In the genomic region with DNA sequence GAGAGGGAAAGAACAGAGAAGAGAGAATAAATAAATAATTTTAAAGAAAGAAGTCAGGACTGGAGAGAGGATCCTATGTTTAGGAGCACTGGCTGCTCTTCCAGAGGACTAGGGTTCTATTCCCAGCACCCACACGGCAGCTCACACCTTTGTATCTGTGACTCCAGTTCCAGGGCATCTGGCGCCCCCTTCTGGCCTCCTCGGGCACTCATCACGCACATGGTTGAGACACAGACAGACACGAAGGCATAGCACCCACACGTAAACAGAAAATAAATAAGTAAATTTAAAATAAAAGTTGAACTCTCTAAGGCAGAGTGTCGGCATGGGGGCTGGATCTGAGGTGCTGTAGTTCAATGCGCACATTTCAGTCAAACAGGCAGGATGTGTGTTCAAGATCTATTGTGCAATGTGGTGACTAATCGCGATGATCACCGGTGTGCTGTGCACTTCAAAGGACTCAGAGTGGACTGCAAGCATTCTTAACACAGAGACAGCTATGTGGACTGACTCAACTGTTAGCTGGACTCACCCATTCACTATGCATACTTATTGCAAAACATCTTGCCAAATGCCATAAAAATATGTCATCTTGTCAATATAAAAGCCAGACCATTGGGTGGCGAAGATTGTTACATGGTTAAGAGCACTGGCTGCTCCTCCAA, we compare ENCODE assay signal across 9 mouse cellular contexts. TPM values are rescaled to one million over a fixed set of nuclear protein-coding genes. Genes with fewer than 3 reads are reported as not detected.
DNase-seq lines count a peak whose midpoint lies in the region; ATAC-seq and TF ChIP-seq lines count a peak whose summit lies in the region.
"Had no signal": no experiment of that assay in that cellular context is flagged by ENCODE, and none has a peak within 500 bp of the region (broad histone marks: within the 10 kb centered on the region; RNA-seq: fewer than 3 reads in every experiment).

No protein-coding gene starts in this region.

- TF ChIP-seq CTCF in brain, embryonic 14.5 days (IDR thresholded peaks at IDR 0.05; ENCODE audit: borderline replicate concordance, extremely low read depth, insufficient read depth, insufficient read length) = peak; percentile 15; the same call in 1 of the 2 replicates

- H3K9me3 ChIP-seq in lung, embryonic 16.5 days (ENCODE audit: control insufficient read depth, low read length) = no peaks in the 10 kb centered on the region
- no peaks in the 10 kb centered on the region for H3K9me3 ChIP-seq in heart, embryonic 10.5 days

- H3K4me2 ChIP-seq in lung, embryonic 16.5 days (ENCODE audit: low read depth, low read length) = no peak overlapping the region

- H3K27me3 ChIP-seq in lung, embryonic 16.5 days (ENCODE audit: control insufficient read depth, insufficient read depth, low read depth, low read length) = no peaks in the 10 kb centered on the region
- H3K27me3 ChIP-seq in heart, embryonic 10.5 days (ENCODE audit: insufficient read depth, poor library complexity, severe bottlenecking) = no peaks in the 10 kb centered on the region

- H3K27ac ChIP-seq in lung, embryonic 16.5 days (ENCODE audit: low read length) = no peak overlapping the region
- no peak overlapping the region for H3K27ac ChIP-seq in heart, embryonic 10.5 days

- H3K4me3 ChIP-seq in lung, embryonic 16.5 days (ENCODE audit: low read length) = no peak overlapping the region
- no peak overlapping the region for H3K4me3 ChIP-seq in heart, embryonic 10.5 days

- TF ChIP-seq POLR2A in brain, embryonic 14.5 days (IDR thresholded peaks at IDR 0.05; ENCODE audit: borderline replicate concordance, extremely low read depth, insufficient read depth, insufficient read length, poor library complexity, severe bottlenecking) = no peak

- 0 out of 2 replicates have a peak, but pooled peaks have one; percentile 8 for ATAC-seq in lung, embryonic 16.5 days (ENCODE audit: low read depth)
- ATAC-seq: midbrain, embryonic 16.5 days had no signal

- 0 out of 2 replicates have a peak, but pooled peaks cover 6% of the 10 kb centered on the region for H3K4me1 ChIP-seq in lung, embryonic 16.5 days (replicated peaks; ENCODE audit: control insufficient read depth, insufficient read depth, low read length)
- H3K4me1 ChIP-seq in heart, embryonic 10.5 days = 0 out of 2 replicates have a peak, but pooled peaks cover 4% of the 10 kb centered on the region

- H3K9ac ChIP-seq in lung, embryonic 16.5 days (ENCODE audit: low read length) = no peak overlapping the region

- WGBS in lung, embryonic 16.5 days = 75% methylated on average over 12 of the region's 12 CpGs
- WGBS in heart, embryonic 10.5 days = 89% methylated on average over 12 of the region's 12 CpGs

- intact Hi-C loops in left cerebral cortex, postnatal 14 days (cut with DNase I) = loop anchor here (10.0 kb wide), 3 partner anchors 123 to 367 kb away; partner anchors contain the start of genes Amdhd1, Ccdc38 and Cdk17
- intact Hi-C loops in left cerebral cortex, postnatal 4 days (cut with DNase I) = no loop called here

- H3K36me3 ChIP-seq in lung, embryonic 16.5 days (ENCODE audit: control insufficient read depth, insufficient read depth, low read length) = no peaks in the 10 kb centered on the region
- H3K36me3 ChIP-seq in heart, embryonic 10.5 days = no peaks in the 10 kb centered on the region

- DNase-seq in 3134 (ENCODE audit: extremely low read depth, insufficient read length, low spot score) (peak; percentile 82), 416B (ENCODE audit: low read depth) (peak; percentile 99)
- DNase-seq in brain, embryonic 14.5 days (ENCODE audit: low read depth) = no peak
- DNase-seq in left cerebral cortex, postnatal 14 days (ENCODE audit: low spot score in 2 of 2) = no peak
- DNase-seq in left cerebral cortex, postnatal 4 days = no peak
- DNase-seq in heart, embryonic 10.5 days (ENCODE audit: low spot score) = no peak
- DNase-seq: retina, postnatal 1 day had no signal

RNA-seq across cellular contexts. Expression of gene Lta4h, which starts 31.4 kb away (rescaled TPM):
- 70.3 and 77.5 TPM in 2 replicates for polyA plus RNA-seq in brain, embryonic 14.5 days (2012; rRNA removed)
- polyA plus RNA-seq in lung, embryonic 16.5 days (2015; fragmentation: Nextera tagmentation; extraction: Ambion mirVana) = 194 and 210 TPM in 2 replicates
- 10 to 100 TPM; 63.0 to 66.9 TPM for total RNA-seq in left cerebral cortex, postnatal 14 days (2021)
- total RNA-seq in left cerebral cortex, postnatal 4 days (2021) = 10 to 100 TPM; 72.9 to 83.9 TPM
- 236 and 246 TPM in 2 replicates for polyA plus RNA-seq in heart, embryonic 10.5 days (2016; fragmentation: Nextera tagmentation; extraction: Ambion mirVana)

Comparison
In these comparisons a context has a peak if more than half of its experiments do, and no peak if none do; other contexts are left out.
1. DNase-seq: peak in 3134 (single experiment) and 416B (single experiment); none in brain, embryonic 14.5 days (single experiment), left cerebral cortex, postnatal 14 days (0 of 2), left cerebral cortex, postnatal 4 days (single experiment) and heart, embryonic 10.5 days (single experiment).